Mouse (Mus musculus): ENCODE measurements around the gene Atp5c1. TPM values are rescaled to one million over a fixed set of nuclear protein-coding genes. Genes with fewer than 3 reads are reported as not detected.
A peak's percentile ranks its signal among the peaks of the same experiment; 100 is the strongest.

Gene Atp5c1
- polyA plus RNA-seq, 1 experiment from 2014 or later: 504 TPM

GRCm38 (mm10) chr2:10101180-10101579 is 20.9 kb upstream of the Atp5c1 start:
- Histone ChIP-seq H3K4me2 (ENCODE audit: low read depth, low read length, severe bottlenecking) (no peak overlapping the region), H3K36me3 (ENCODE audit: control insufficient read depth, insufficient read depth, low read length) (no peaks in the 10 kb centered on the region), H3K4me1 (replicated peaks; ENCODE audit: control insufficient read depth, insufficient read depth, low read length) (no peaks in the 10 kb centered on the region), H3K27me3 (ENCODE audit: control insufficient read depth, insufficient read depth, low read length) (no peaks in the 10 kb centered on the region), H3K27ac (ENCODE audit: low read depth, low read length) (no peak overlapping the region), H3K9ac (ENCODE audit: low read length) (no peak overlapping the region), H3K9me3 (ENCODE audit: control insufficient read depth, low read length) (no peaks in the 10 kb centered on the region), H3K4me3 (ENCODE audit: low read depth, low read length) (no peak overlapping the region)
- DNase-seq (ENCODE audit: low spot score) (peak; percentile 59), ATAC-seq (replicated peaks; ENCODE audit: low FRiP score) (no peak)
- WGBS: 42% methylated on average over 6 of the region's 6 CpGs

- WGBS: 74% methylated on average over 2 of the region's 2 CpGs
Measured at GRCm38 (mm10) chr2:10100471-10100870, 20.2 kb upstream of the Atp5c1 start.

GRCm38 (mm10) chr2:10098598-10099215 is 18.4 kb upstream of the Atp5c1 start:
- 43% methylated on average over 9 of the region's 9 CpGs for WGBS
- Histone ChIP-seq H3K9ac (ENCODE audit: low read length) (no peak overlapping the region), H3K27me3 (ENCODE audit: control insufficient read depth, insufficient read depth, low read length) (no peaks in the 10 kb centered on the region), H3K4me2 (ENCODE audit: low read depth, low read length, severe bottlenecking) (no peak overlapping the region), H3K9me3 (ENCODE audit: control insufficient read depth, low read length) (no peaks in the 10 kb centered on the region), H3K4me3 (ENCODE audit: low read depth, low read length) (no peak overlapping the region), H3K4me1 (replicated peaks; ENCODE audit: control insufficient read depth, insufficient read depth, low read length) (no peaks in the 10 kb centered on the region), H3K36me3 (ENCODE audit: control insufficient read depth, insufficient read depth, low read length) (no peaks in the 10 kb centered on the region), H3K27ac (ENCODE audit: low read depth, low read length) (no peak overlapping the region)
- no peak for ATAC-seq (replicated peaks; ENCODE audit: low FRiP score)
- peak; percentile 75 for DNase-seq (ENCODE audit: low spot score)

More at GRCm38 (mm10) chr2:10100471-10100870, 20.2 kb upstream of the Atp5c1 start:
- DNase-seq (ENCODE audit: low spot score) (no peak), ATAC-seq (replicated peaks; ENCODE audit: low FRiP score) (no peak)
- Histone ChIP-seq H3K36me3 (ENCODE audit: control insufficient read depth, insufficient read depth, low read length) (no peaks in the 10 kb centered on the region), H3K9me3 (ENCODE audit: control insufficient read depth, low read length) (no peaks in the 10 kb centered on the region), H3K9ac (ENCODE audit: low read length) (no peak overlapping the region), H3K4me1 (replicated peaks; ENCODE audit: control insufficient read depth, insufficient read depth, low read length) (no peaks in the 10 kb centered on the region), H3K4me2 (ENCODE audit: low read depth, low read length, severe bottlenecking) (no peak overlapping the region), H3K27ac (ENCODE audit: low read depth, low read length) (no peak overlapping the region), H3K27me3 (ENCODE audit: control insufficient read depth, insufficient read depth, low read length) (no peaks in the 10 kb centered on the region), H3K4me3 (ENCODE audit: low read depth, low read length) (no peak overlapping the region)

- Histone ChIP-seq H3K4me3 (ENCODE audit: low read depth, low read length) (no peak overlapping the region), H3K27me3 (ENCODE audit: control insufficient read depth, insufficient read depth, low read length) (no peaks in the 10 kb centered on the region), H3K9ac (ENCODE audit: low read length) (no peak overlapping the region), H3K9me3 (ENCODE audit: control insufficient read depth, low read length) (no peaks in the 10 kb centered on the region), H3K4me1 (replicated peaks; ENCODE audit: control insufficient read depth, insufficient read depth, low read length) (no peaks in the 10 kb centered on the region), H3K4me2 (ENCODE audit: low read depth, low read length, severe bottlenecking) (no peak overlapping the region), H3K36me3 (ENCODE audit: control insufficient read depth, insufficient read depth, low read length) (peaks cover 11% of the 10 kb centered on the region), H3K27ac (ENCODE audit: low read depth, low read length) (no peak overlapping the region)
- 92% methylated on average over 14 of the region's 14 CpGs for WGBS
- DNase-seq (ENCODE audit: low spot score) (no peak), ATAC-seq (replicated peaks; ENCODE audit: low FRiP score) (no peak)
Measured at GRCm38 (mm10) chr2:10094327-10095100, 14.2 kb upstream of the Atp5c1 start.

- 92% methylated on average over 8 of the region's 8 CpGs for WGBS
- Histone ChIP-seq H3K4me1 (replicated peaks; ENCODE audit: control insufficient read depth, insufficient read depth, low read length) (no peaks in the 10 kb centered on the region), H3K9me3 (ENCODE audit: control insufficient read depth, low read length) (no peaks in the 10 kb centered on the region), H3K4me3 (ENCODE audit: low read depth, low read length) (no peak overlapping the region), H3K27me3 (ENCODE audit: control insufficient read depth, insufficient read depth, low read length) (no peaks in the 10 kb centered on the region), H3K36me3 (ENCODE audit: control insufficient read depth, insufficient read depth, low read length) (peaks cover 11% of the 10 kb centered on the region), H3K27ac (ENCODE audit: low read depth, low read length) (no peak overlapping the region), H3K9ac (ENCODE audit: low read length) (no peak overlapping the region), H3K4me2 (ENCODE audit: low read depth, low read length, severe bottlenecking) (no peak overlapping the region)
- no peak for ATAC-seq (replicated peaks; ENCODE audit: low FRiP score)
- DNase-seq (ENCODE audit: low spot score): no peak
Measured at GRCm38 (mm10) chr2:10087256-10087850, 7.0 kb upstream of the Atp5c1 start.

GRCm38 (mm10) chr2:10082737-10083136 is 2.4 kb upstream of the Atp5c1 start:
- H3K36me3 ChIP-seq (ENCODE audit: control insufficient read depth, insufficient read depth, low read length): no peaks in the 10 kb centered on the region; the same call in 1 of the 2 replicates
- no peak for ATAC-seq (replicated peaks; ENCODE audit: low FRiP score)
- H3K27me3 ChIP-seq (ENCODE audit: control insufficient read depth, insufficient read depth, low read length): no peaks in the 10 kb centered on the region
- 90% methylated on average over 1 of the region's 1 CpGs for WGBS
- no peak overlapping the region for H3K4me2 ChIP-seq (ENCODE audit: low read depth, low read length, severe bottlenecking)
- H3K9me3 ChIP-seq (ENCODE audit: control insufficient read depth, low read length): no peaks in the 10 kb centered on the region
- H3K27ac ChIP-seq (ENCODE audit: low read depth, low read length): no peak overlapping the region
- H3K4me3 ChIP-seq (ENCODE audit: low read depth, low read length): no peak overlapping the region
- no peak overlapping the region for H3K9ac ChIP-seq (ENCODE audit: low read length)
- DNase-seq (ENCODE audit: low spot score): no peak
- peaks cover 11% of the 10 kb centered on the region; the same call in 1 of the 2 replicates for H3K4me1 ChIP-seq (replicated peaks; ENCODE audit: control insufficient read depth, insufficient read depth, low read length)

- no peaks in the 10 kb centered on the region for H3K27me3 ChIP-seq (ENCODE audit: control insufficient read depth, insufficient read depth, low read length)
- H3K4me3 ChIP-seq (ENCODE audit: low read depth, low read length): peak overlapping the region; percentile 91
- no peaks in the 10 kb centered on the region for H3K9me3 ChIP-seq (ENCODE audit: control insufficient read depth, low read length)
- H3K27ac ChIP-seq (ENCODE audit: low read depth, low read length): no peak overlapping the region
- peak overlapping the region; percentile 4 for H3K9ac ChIP-seq (ENCODE audit: low read length)
- H3K36me3 ChIP-seq (ENCODE audit: control insufficient read depth, insufficient read depth, low read length): no peaks in the 10 kb centered on the region
- H3K4me1 ChIP-seq (replicated peaks; ENCODE audit: control insufficient read depth, insufficient read depth, low read length): peaks cover 11% of the 10 kb centered on the region; the same call in 1 of the 2 replicates
- peak overlapping the region; percentile 68; the same call in 1 of the 2 replicates for H3K4me2 ChIP-seq (ENCODE audit: low read depth, low read length, severe bottlenecking)
- no peak for ATAC-seq (replicated peaks; ENCODE audit: low FRiP score)
- WGBS: 92% methylated on average over 5 of the region's 5 CpGs
- no peak for DNase-seq (ENCODE audit: low spot score)
Measured at GRCm38 (mm10) chr2:10081453-10082080, 1.3 kb upstream of the Atp5c1 start.

GRCm38 (mm10) chr2:10079745-10080309 is 483 bp downstream of the Atp5c1 start:
- Histone ChIP-seq H3K4me1 (replicated peaks; ENCODE audit: control insufficient read depth, insufficient read depth, low read length) (peaks cover 11% of the 10 kb centered on the region; the same call in 1 of the 2 replicates), H3K27me3 (ENCODE audit: control insufficient read depth, insufficient read depth, low read length) (no peaks in the 10 kb centered on the region), H3K9me3 (ENCODE audit: control insufficient read depth, low read length) (no peaks in the 10 kb centered on the region), H3K4me2 (ENCODE audit: low read depth, low read length, severe bottlenecking) (peak overlapping the region; percentile 85), H3K4me3 (ENCODE audit: low read depth, low read length) (peak overlapping the region; percentile 91), H3K36me3 (ENCODE audit: control insufficient read depth, insufficient read depth, low read length) (no peaks in the 10 kb centered on the region), H3K9ac (ENCODE audit: low read length) (peak overlapping the region; percentile 96), H3K27ac (ENCODE audit: low read depth, low read length) (peak overlapping the region; percentile 70)
- under 1% methylated on average over 28 of the region's 28 CpGs for WGBS
- no peak for ATAC-seq (replicated peaks; ENCODE audit: low FRiP score)
- no peak for DNase-seq (ENCODE audit: low spot score)
